Mouse (Mus musculus): ENCODE measurements around the gene Edn2.

DNA sequence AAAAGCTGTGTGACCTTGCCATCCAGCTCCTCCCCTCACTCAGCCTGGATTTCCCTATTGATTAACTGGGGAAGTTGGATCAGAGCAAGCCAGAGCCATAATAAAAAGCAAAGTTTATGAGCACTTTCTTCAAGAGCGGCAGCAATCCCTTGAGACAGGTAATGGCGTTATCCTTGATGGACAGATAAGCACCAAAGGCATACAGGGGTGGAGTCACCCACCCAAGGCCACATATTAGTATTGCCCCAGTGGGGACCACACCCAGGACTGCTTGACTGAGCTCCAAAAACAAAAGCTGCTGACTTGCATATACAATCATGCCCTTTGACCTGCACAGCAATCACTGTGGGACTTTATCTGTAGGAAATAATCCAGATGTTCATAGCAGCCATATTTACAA, 31.0 kb downstream of the Edn2 start:
- TF ChIP-seq CTCF (IDR thresholded peaks at IDR 0.05; ENCODE audit: insufficient read depth, low read length) (no peak), POLR2A (IDR thresholded peaks at IDR 0.05; ENCODE audit: borderline replicate concordance, extremely low read depth, low read depth, low read length) (no peak)
